Mouse (Mus musculus) layer of hippocampus, postnatal 25 days (tissue): ENCODE measurements around the gene Ehd3. TPM values are rescaled to one million over a fixed set of nuclear protein-coding genes. Genes with fewer than 3 reads are reported as not detected.
"Not testable (repeated sequence)": the region's sequence is repeated elsewhere in the genome, so short reads cannot be mapped to it uniquely, and the experiment has no call there.

Experiments used
- DNase-seq, 2 experiments: peaks; one replicate each; pipeline ENCODE4 v3.0.0; 2022; ENCODE audit warnings: mixed read lengths in 2 of 2, low spot score in 1 of 2; ENCODE audit errors: extremely low spot score in 1 of 2
- total RNA-seq, 2 experiments: library from RNA; stranded (reverse); gene quantifications; 2 replicates each; pipeline ENCODE4 v1.2.3; 2021

Ehd3 gene
- total RNA-seq, 2 experiments from 2014 or later = 128 to 138 TPM

- no peak for DNase-seq
These were observed 19.4 kb downstream of the Ehd3 start for GRCm38 (mm10) chr17:73823121-73824021.

- DNase-seq = no peak
These were observed 20.0 kb downstream of the Ehd3 start for GRCm38 (mm10) chr17:73824022-73824340.

GRCm38 (mm10) chr17:73826106-73826505 lies 22.2 kb downstream of the Ehd3 start:
- no peak for DNase-seq

- no peak for DNase-seq
These were observed 23.5 kb downstream of the Ehd3 start for GRCm38 (mm10) chr17:73827446-73827845.

- peak in 1 of 2 experiments; percentile 38 for DNase-seq
These were observed 26.6 kb downstream of the Ehd3 start for GRCm38 (mm10) chr17:73830511-73830910.

GRCm38 (mm10) chr17:73831427-73831826 lies 27.5 kb downstream of the Ehd3 start:
- DNase-seq = peak; percentile 37 to 55

- no peak for DNase-seq
These were observed 29.0 kb downstream of the Ehd3 start for GRCm38 (mm10) chr17:73832901-73833300.

GRCm38 (mm10) chr17:73833474-73833873 lies 29.5 kb downstream of the Ehd3 start:
- no peak for DNase-seq

GRCm38 (mm10) chr17:73836601-73837000 lies 32.7 kb downstream of the Ehd3 start:
- no peak for DNase-seq

GRCm38 (mm10) chr17:73837244-73837643 lies 33.3 kb downstream of the Ehd3 start:
- DNase-seq = no peak

GRCm38 (mm10) chr17:73839086-73839835 lies 35.3 kb downstream of the Ehd3 start:
- no peak for DNase-seq

GRCm38 (mm10) chr17:73839876-73840275 lies 35.9 kb downstream of the Ehd3 start:
- DNase-seq = not testable (repeated sequence)

GRCm38 (mm10) chr17:73842963-73843362 lies 39.0 kb downstream of the Ehd3 start:
- no peak for DNase-seq

GRCm38 (mm10) chr17:73845632-73846031 lies 41.7 kb downstream of the Ehd3 start:
- DNase-seq = no peak

- DNase-seq = no peak
These were observed 43.5 kb downstream of the Ehd3 start for GRCm38 (mm10) chr17:73847399-73847798.

- no peak for DNase-seq
These were observed 49.1 kb downstream of the Ehd3 start for GRCm38 (mm10) chr17:73853041-73853440.

- no peak for DNase-seq
These were observed 49.8 kb downstream of the Ehd3 start for GRCm38 (mm10) chr17:73853717-73854116.

- no peak for DNase-seq
These were observed 65.2 kb downstream of the Ehd3 start for GRCm38 (mm10) chr17:73869008-73869685.

GRCm38 (mm10) chr17:73870956-73871605 lies 67.1 kb downstream of the Ehd3 start:
- DNase-seq = no peak

GRCm38 (mm10) chr17:73875268-73875667 lies 71.3 kb downstream of the Ehd3 start:
- no peak for DNase-seq

GRCm38 (mm10) chr17:73875674-73876073 lies 71.7 kb downstream of the Ehd3 start:
- no peak for DNase-seq
